Mouse (Mus musculus): Measurements from ENCODE around the gene Defb45. TPM values are rescaled to one million over a fixed set of nuclear protein-coding genes. Genes with fewer than 3 reads are reported as not detected.

Defb45 gene
- polyA plus RNA-seq, 1 experiment = not detected

DNA sequence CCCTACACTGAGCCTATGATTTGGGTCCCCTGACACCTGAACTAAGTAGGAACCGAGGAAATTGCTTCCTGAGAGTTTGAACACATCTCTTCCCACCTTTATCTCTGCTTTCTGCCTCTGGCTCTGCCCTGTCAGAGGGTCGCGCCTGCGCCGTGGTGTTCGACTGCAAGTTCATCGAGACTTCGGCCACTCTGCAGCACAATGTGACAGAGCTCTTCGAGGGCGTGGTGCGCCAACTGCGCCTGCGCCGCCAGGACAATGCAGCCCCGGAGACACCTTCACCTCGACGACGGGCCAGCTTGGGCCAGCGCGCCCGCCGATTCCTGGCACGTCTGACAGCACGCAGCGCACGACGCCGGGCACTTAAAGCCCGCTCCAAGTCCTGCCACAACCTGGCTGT, 35.1 kb upstream of the Defb45 start:
- WGBS = 89% methylated on average over 29 of the region's 29 CpGs
- 0 out of 2 replicates have a peak, but pooled peaks cover 3% of the 10 kb centered on the region for H3K4me1 ChIP-seq (replicated peaks; ENCODE audit: control insufficient read depth, insufficient read depth, low read length)
- no peak overlapping the region for H3K4me3 ChIP-seq (ENCODE audit: control insufficient read depth, insufficient read depth, low read length)
- H3K36me3 ChIP-seq (ENCODE audit: control insufficient read depth, insufficient read depth, low read length) = no peaks in the 10 kb centered on the region
- DNase-seq = no peak
- no peaks in the 10 kb centered on the region for H3K27me3 ChIP-seq (ENCODE audit: control insufficient read depth, insufficient read depth, low read length)
- no peak for TF ChIP-seq POLR2A (IDR thresholded peaks at IDR 0.05; ENCODE audit: control insufficient read depth, extremely low read depth, insufficient read depth, low read length, poor library complexity)
- TF ChIP-seq CTCF (IDR thresholded peaks at IDR 0.05; ENCODE audit: borderline replicate concordance, control insufficient read depth, extremely low read depth, insufficient read depth, low read length, poor library complexity) = no peak
- no peak overlapping the region for H3K27ac ChIP-seq (ENCODE audit: control insufficient read depth, insufficient read depth, low read length)

DNA sequence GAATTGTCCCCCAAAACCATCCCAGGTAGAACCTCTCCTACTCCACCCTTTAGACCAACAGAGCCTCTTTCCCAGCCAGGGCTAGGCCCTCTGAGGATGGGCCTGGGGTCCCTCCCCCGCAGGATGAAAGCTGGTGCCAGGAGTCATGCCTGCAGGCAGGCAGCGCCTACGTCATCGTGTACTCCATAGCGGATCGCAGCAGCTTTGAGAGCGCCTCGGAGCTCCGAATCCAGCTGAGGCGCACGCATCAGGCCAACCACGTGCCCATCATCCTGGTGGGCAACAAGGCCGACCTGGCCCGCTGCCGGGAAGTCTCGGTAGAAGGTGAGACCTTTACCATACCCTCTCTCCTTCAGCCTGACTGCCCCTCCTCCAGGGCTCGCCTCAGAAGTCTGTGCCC, 34.1 kb upstream of the Defb45 start:
- 71% methylated on average over 17 of the region's 17 CpGs for WGBS
- H3K27ac ChIP-seq (ENCODE audit: control insufficient read depth, insufficient read depth, low read length) = no peak overlapping the region
- TF ChIP-seq CTCF (IDR thresholded peaks at IDR 0.05; ENCODE audit: borderline replicate concordance, control insufficient read depth, extremely low read depth, insufficient read depth, low read length, poor library complexity) (no peak), POLR2A (IDR thresholded peaks at IDR 0.05; ENCODE audit: control insufficient read depth, extremely low read depth, insufficient read depth, low read length, poor library complexity) (no peak)
- H3K36me3 ChIP-seq (ENCODE audit: control insufficient read depth, insufficient read depth, low read length) = no peaks in the 10 kb centered on the region
- H3K27me3 ChIP-seq (ENCODE audit: control insufficient read depth, insufficient read depth, low read length) = no peaks in the 10 kb centered on the region; the same call in 1 of the 2 replicates
- DNase-seq = no peak
- H3K4me1 ChIP-seq (replicated peaks; ENCODE audit: control insufficient read depth, insufficient read depth, low read length) = 0 out of 2 replicates have a peak, but pooled peaks cover 3% of the 10 kb centered on the region
- no peak overlapping the region for H3K4me3 ChIP-seq (ENCODE audit: control insufficient read depth, insufficient read depth, low read length)

DNA sequence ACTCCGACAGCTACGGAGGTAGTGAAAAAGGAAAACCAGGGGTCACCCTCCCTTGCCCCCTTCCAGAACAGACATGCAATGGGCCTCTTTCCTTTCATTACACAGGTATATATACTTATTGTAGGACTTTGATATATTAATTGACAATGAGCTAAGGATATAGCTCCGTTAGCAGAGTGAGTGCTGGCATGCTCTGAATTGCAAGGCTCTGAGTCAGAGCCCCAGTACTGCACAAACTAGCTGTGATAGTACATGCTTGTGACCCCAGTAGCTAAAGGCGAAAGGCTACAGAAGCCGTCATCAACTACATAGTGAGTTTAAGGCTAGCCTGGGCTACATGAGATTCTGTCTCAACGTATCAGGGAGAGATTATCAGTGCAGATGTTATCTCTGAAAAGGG, 30.7 kb upstream of the Defb45 start:
- H3K36me3 ChIP-seq (ENCODE audit: control insufficient read depth, insufficient read depth, low read length) = no peaks in the 10 kb centered on the region
- H3K27me3 ChIP-seq (ENCODE audit: control insufficient read depth, insufficient read depth, low read length) = peaks cover 5% of the 10 kb centered on the region; the same call in 1 of the 2 replicates
- 96% methylated on average over 6 of the region's 6 CpGs for WGBS
- no peak for DNase-seq
- TF ChIP-seq POLR2A (IDR thresholded peaks at IDR 0.05; ENCODE audit: control insufficient read depth, extremely low read depth, insufficient read depth, low read length, poor library complexity) (no peak), CTCF (IDR thresholded peaks at IDR 0.05; ENCODE audit: borderline replicate concordance, control insufficient read depth, extremely low read depth, insufficient read depth, low read length, poor library complexity) (no peak)
- 0 out of 2 replicates have a peak, but pooled peaks cover 3% of the 10 kb centered on the region for H3K4me1 ChIP-seq (replicated peaks; ENCODE audit: control insufficient read depth, insufficient read depth, low read length)
- H3K4me3 ChIP-seq (ENCODE audit: control insufficient read depth, insufficient read depth, low read length) = no peak overlapping the region
- no peak overlapping the region for H3K27ac ChIP-seq (ENCODE audit: control insufficient read depth, insufficient read depth, low read length)

DNA sequence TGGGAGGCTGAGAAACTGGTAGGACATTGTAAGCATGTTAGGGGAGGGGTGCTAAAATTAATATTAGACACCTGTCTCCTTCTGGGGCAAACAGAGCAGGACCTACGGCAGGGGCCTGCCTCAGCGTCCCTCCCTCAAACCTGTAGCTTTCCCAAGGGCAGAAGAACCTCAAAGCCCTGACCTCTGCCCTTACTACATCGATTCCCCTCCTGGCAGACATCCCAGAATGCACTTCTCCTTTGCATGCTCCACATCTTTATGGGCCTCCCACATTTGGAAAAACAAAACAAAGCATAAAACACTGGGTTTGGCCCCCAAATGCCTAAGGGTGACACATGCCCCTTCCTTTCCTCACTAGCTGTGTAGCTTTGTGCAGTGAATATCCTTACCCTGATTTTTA, 30.0 kb upstream of the Defb45 start:
- H3K4me1 ChIP-seq (replicated peaks; ENCODE audit: control insufficient read depth, insufficient read depth, low read length) = 0 out of 2 replicates have a peak, but pooled peaks cover 3% of the 10 kb centered on the region
- peaks cover 5% of the 10 kb centered on the region; the same call in 1 of the 2 replicates for H3K27me3 ChIP-seq (ENCODE audit: control insufficient read depth, insufficient read depth, low read length)
- no peak for TF ChIP-seq POLR2A (IDR thresholded peaks at IDR 0.05; ENCODE audit: control insufficient read depth, extremely low read depth, insufficient read depth, low read length, poor library complexity)
- TF ChIP-seq CTCF (IDR thresholded peaks at IDR 0.05; ENCODE audit: borderline replicate concordance, control insufficient read depth, extremely low read depth, insufficient read depth, low read length, poor library complexity) = no peak
- WGBS = 71% methylated on average over 3 of the region's 3 CpGs
- H3K4me3 ChIP-seq (ENCODE audit: control insufficient read depth, insufficient read depth, low read length) = no peak overlapping the region
- no peak overlapping the region for H3K27ac ChIP-seq (ENCODE audit: control insufficient read depth, insufficient read depth, low read length)
- no peak for DNase-seq
- H3K36me3 ChIP-seq (ENCODE audit: control insufficient read depth, insufficient read depth, low read length) = no peaks in the 10 kb centered on the region

DNA sequence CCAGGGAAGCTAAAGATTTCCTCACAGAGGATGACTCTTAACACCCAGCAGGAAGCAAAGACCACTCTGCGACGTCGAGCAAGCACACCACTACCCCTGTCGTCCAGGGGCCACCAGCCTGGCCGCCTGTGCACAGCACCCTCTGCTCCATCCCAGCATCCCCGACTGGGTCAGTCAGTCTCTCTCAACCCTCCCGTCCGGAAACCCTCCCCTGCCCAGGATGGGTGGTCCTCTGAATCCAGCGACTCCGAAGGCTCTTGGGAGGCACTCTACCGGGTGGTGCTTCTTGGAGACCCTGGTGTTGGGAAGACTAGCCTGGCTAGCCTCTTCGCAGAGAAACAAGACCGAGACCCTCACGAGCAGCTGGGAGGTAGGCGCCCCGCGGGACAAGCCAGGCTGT, 28.9 kb upstream of the Defb45 start:
- DNase-seq = no peak
- Histone ChIP-seq H3K27ac (ENCODE audit: control insufficient read depth, insufficient read depth, low read length) (no peak overlapping the region), H3K27me3 (ENCODE audit: control insufficient read depth, insufficient read depth, low read length) (peaks cover 5% of the 10 kb centered on the region; the same call in 1 of the 2 replicates), H3K4me1 (replicated peaks; ENCODE audit: control insufficient read depth, insufficient read depth, low read length) (no peaks in the 10 kb centered on the region), H3K36me3 (ENCODE audit: control insufficient read depth, insufficient read depth, low read length) (no peaks in the 10 kb centered on the region), H3K4me3 (ENCODE audit: control insufficient read depth, insufficient read depth, low read length) (no peak overlapping the region)
- no peak for TF ChIP-seq CTCF (IDR thresholded peaks at IDR 0.05; ENCODE audit: borderline replicate concordance, control insufficient read depth, extremely low read depth, insufficient read depth, low read length, poor library complexity)
- no peak for TF ChIP-seq POLR2A (IDR thresholded peaks at IDR 0.05; ENCODE audit: control insufficient read depth, extremely low read depth, insufficient read depth, low read length, poor library complexity)
- 81% methylated on average over 17 of the region's 17 CpGs for WGBS

DNA sequence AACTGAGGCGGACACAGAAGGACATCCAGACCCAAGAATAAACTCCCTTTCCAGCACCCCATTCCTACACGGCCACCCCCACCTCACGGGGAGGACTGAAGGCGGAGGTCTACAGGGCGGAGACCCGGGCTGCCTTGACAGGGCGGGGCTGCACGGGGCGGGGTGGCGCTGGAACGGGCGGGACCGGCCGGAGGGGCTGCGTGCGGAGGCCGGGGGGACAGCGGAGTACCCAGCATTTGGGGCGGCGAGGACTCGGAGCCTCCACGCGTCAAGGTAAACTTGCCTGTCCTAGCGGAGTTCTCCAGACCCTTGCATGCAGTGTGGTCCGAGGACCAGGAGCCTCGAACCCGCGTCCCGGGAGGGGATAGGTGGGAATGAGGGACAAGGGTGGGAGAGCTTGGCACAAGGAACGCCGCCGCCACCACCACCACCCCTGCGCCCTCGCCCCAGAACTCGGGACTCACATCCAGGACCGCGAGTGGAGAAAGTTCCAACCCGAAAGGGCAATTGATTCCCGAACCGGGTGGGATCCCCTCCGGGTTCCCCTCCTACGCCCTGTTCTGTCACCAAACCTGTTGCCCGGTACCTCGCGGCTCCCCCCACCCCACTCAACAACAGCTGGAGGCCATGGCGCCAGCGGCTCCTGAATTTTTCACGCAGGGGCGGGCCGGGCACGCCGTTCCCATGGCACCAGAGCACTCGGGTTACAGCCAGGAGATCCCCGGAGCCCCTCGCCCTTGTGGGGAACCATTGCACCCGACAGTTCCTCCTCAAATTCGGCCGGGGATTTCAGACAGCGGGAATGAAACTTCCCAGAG, 27.8 kb upstream of the Defb45 start, which contains the start of gene Rem1:
Gene Rem1, plus strand, starts transcription at position 178 of the 818 bp plus-strand sequence.
- Histone ChIP-seq H3K4me1 (replicated peaks; ENCODE audit: control insufficient read depth, insufficient read depth, low read length) (no peaks in the 10 kb centered on the region), H3K27ac (ENCODE audit: control insufficient read depth, insufficient read depth, low read length) (no peak within 1 kb of the TSS), H3K4me3 (ENCODE audit: control insufficient read depth, insufficient read depth, low read length) (peak within 1 kb of the TSS; percentile 2; the same call in 1 of the 2 replicates), H3K36me3 (ENCODE audit: control insufficient read depth, insufficient read depth, low read length) (no peaks in the 10 kb centered on the region), H3K27me3 (ENCODE audit: control insufficient read depth, insufficient read depth, low read length) (peaks cover 5% of the 10 kb centered on the region; the same call in 1 of the 2 replicates)
- WGBS = 4% methylated on average over 59 of the region's 59 CpGs
- no peak for DNase-seq
- TF ChIP-seq POLR2A (IDR thresholded peaks at IDR 0.05; ENCODE audit: control insufficient read depth, extremely low read depth, insufficient read depth, low read length, poor library complexity) = no peak
- TF ChIP-seq CTCF (IDR thresholded peaks at IDR 0.05; ENCODE audit: borderline replicate concordance, control insufficient read depth, extremely low read depth, insufficient read depth, low read length, poor library complexity) = no peak

Measured in thymus, adult 2 months (tissue).